Mouse (Mus musculus): ENCODE data around the gene Pdlim1.

DNA sequence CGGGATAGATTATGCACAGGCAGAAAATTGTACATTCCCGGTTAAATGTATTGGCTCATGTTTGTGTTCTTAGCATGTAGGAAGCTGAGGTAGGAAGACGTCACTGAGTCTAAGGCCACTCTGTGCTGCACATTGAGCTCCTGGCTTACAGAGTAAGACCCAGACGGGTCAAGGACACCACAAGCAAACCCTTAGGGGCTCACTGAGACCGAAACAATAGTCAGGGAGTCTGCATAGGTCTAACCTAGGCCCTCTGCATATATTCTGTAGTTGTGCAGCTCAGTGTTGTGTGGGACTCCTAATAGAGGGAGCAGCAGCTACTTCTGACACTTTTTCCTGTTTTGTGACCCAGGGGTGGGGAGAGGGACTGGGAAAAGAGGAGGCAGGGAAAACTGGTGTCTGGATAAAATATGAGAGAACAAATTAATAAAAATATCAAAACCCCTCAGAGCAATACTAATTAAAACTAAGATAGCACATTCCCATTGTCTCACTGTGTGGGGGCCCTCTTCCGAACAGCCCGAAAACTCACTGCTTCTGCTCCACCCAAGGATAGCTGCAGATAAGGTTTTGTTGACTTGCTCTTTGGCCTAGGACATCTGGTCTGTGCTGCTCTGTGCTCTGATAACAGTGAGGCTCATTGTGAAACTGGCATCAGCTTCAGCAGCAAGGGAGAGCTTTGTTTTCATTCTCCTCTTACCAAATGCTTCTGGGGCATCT, 25.6 kb upstream of the Pdlim1 start:
- TF ChIP-seq POLR2A (IDR thresholded peaks at IDR 0.05; ENCODE audit: control insufficient read depth, extremely low read depth, insufficient read depth, low read length, poor library complexity) (no peak), CTCF (IDR thresholded peaks at IDR 0.05; ENCODE audit: borderline replicate concordance, control insufficient read depth, extremely low read depth, insufficient read depth, low read length, poor library complexity) (no peak)
